Mouse (Mus musculus) left cerebral cortex, adult 2 months (tissue): ENCODE measurements around the gene Cyth4. TPM values are rescaled to one million over a fixed set of nuclear protein-coding genes. Genes with fewer than 3 reads are reported as not detected.
A peak's percentile ranks its signal among the peaks of the same experiment; 100 is the strongest.

ENCODE experiments used
- DNase-seq, 2 experiments: peaks; one replicate each; pipeline ENCODE4 v3.0.0; 2021 to 2022; ENCODE audit warnings: low spot score in 2 of 2, mixed read lengths in 1 of 2; ENCODE audit errors: extremely low spot score in 1 of 2
- H3K27ac ChIP-seq: fragments of 200-600 bp; 2 replicates; pipeline ENCODE4 v1.8.1; 2022
- H3K4me3 ChIP-seq: fragments of 200-600 bp; 2 replicates; pipeline ENCODE4 v1.8.1; 2022
- CTCF ChIP-seq: fragments of 200-600 bp; IDR thresholded peaks from 2 replicates; pipeline ENCODE4 v1.8.1; 2022; ENCODE audit warnings: antibody characterized with exemption, mild to moderate bottlenecking, moderate library complexity
- intact Hi-C: fragments of 180-260 bp; cut with DNase I; formaldehyde crosslinking; loops from one replicate; pipeline ENCODE4 v1.15.1; 2025
- long read RNA-seq, 2 experiments: library from polyadenylated mRNA; stranded (forward); transcript quantifications; one replicate each; pipeline ENCODE4 v2.0.0; 2021; ENCODE audit warnings: borderline mapping rate in 2 of 2
- total RNA-seq, 2 experiments: library from RNA; stranded (reverse); gene quantifications; 2 replicates each; pipeline ENCODE4 v1.2.3; 2021

Gene Cyth4
- 10 to 100 TPM; 10.0 to 10.3 TPM for total RNA-seq
- long read RNA-seq, experiment 1, partial matches to known transcripts: 0 of 5 reads
- long read RNA-seq, experiment 1, other reads (novel, unspliced or antisense): 1 of 5 reads
- long read RNA-seq, experiment 2, partial matches to known transcripts: 2 of 3 reads
- long read RNA-seq, experiment 2, other reads (novel, unspliced or antisense): 0 of 3 reads

GRCm38 (mm10) chr15:78596914-78597313, at the start of gene Cyth4:
Gene Cyth4 (plus strand): TSS chr15:78597047.
- TF ChIP-seq CTCF: no peak
- intact Hi-C loops: no loop called here
- peak within 1 kb of the TSS; percentile 47; the same call in 1 of the 2 replicates for H3K27ac ChIP-seq
- DNase-seq: no peak
- peak within 1 kb of the TSS; percentile 28 for H3K4me3 ChIP-seq

- intact Hi-C loops: loop anchor here (5.0 to 10.0 kb wide), 2 partner anchors 180 to 573 kb away; partner anchors contain the start of gene Eif3d
- peak; percentile 59 for TF ChIP-seq CTCF
- DNase-seq: no peak
- H3K4me3 ChIP-seq: no peak overlapping the region
- H3K27ac ChIP-seq: no peak overlapping the region
Observed at GRCm38 (mm10) chr15:78547415-78548335, 49.2 kb upstream of the Cyth4 start.

- no peak for TF ChIP-seq CTCF
- intact Hi-C loops: loop anchor here (5.0 to 10.0 kb wide), 2 partner anchors 181 to 574 kb away; partner anchors contain the start of gene Eif3d
- DNase-seq: no peak
- no peak overlapping the region for H3K27ac ChIP-seq
- no peak overlapping the region for H3K4me3 ChIP-seq
Observed at GRCm38 (mm10) chr15:78548336-78548665, 48.5 kb upstream of the Cyth4 start.

GRCm38 (mm10) chr15:78548711-78549110, 48.1 kb upstream of the Cyth4 start:
- intact Hi-C loops: loop anchor here (5.0 to 10.0 kb wide), 2 partner anchors 181 to 574 kb away; partner anchors contain the start of gene Eif3d
- no peak overlapping the region for H3K27ac ChIP-seq
- no peak for TF ChIP-seq CTCF
- no peak for DNase-seq
- no peak overlapping the region for H3K4me3 ChIP-seq

GRCm38 (mm10) chr15:78549189-78549734, 47.6 kb upstream of the Cyth4 start:
- no peak for DNase-seq
- TF ChIP-seq CTCF: no peak
- intact Hi-C loops: loop anchor here (5.0 to 10.0 kb wide), 2 partner anchors 182 to 574 kb away; partner anchors contain the start of gene Eif3d
- Histone ChIP-seq H3K27ac (no peak overlapping the region), H3K4me3 (no peak overlapping the region)

GRCm38 (mm10) chr15:78554545-78555313, 42.1 kb upstream of the Cyth4 start:
- intact Hi-C loops: no loop called here
- no peak; the same call in 1 of the 2 replicates for TF ChIP-seq CTCF
- Histone ChIP-seq H3K4me3 (peak overlapping the region; percentile 37), H3K27ac (peak overlapping the region; percentile 32; the same call in 1 of the 2 replicates)
- no peak for DNase-seq

GRCm38 (mm10) chr15:78557693-78558535, 38.9 kb upstream of the Cyth4 start:
- no peak for DNase-seq
- intact Hi-C loops: no loop called here
- no peak for TF ChIP-seq CTCF

GRCm38 (mm10) chr15:78559141-78559979, 37.5 kb upstream of the Cyth4 start:
- no peak for TF ChIP-seq CTCF
- H3K27ac ChIP-seq: no peak overlapping the region
- no peak overlapping the region for H3K4me3 ChIP-seq
- intact Hi-C loops: no loop called here
- no peak for DNase-seq

More at GRCm38 (mm10) chr15:78557693-78558535, 38.9 kb upstream of the Cyth4 start:
- no peak overlapping the region for H3K27ac ChIP-seq
- no peak overlapping the region for H3K4me3 ChIP-seq

- DNase-seq: no peak
- no peak overlapping the region for H3K27ac ChIP-seq
- no peak overlapping the region for H3K4me3 ChIP-seq
- TF ChIP-seq CTCF: no peak
- intact Hi-C loops: no loop called here
Observed at GRCm38 (mm10) chr15:78563344-78563743, 33.5 kb upstream of the Cyth4 start.

GRCm38 (mm10) chr15:78563937-78564336, 32.9 kb upstream of the Cyth4 start:
- no peak overlapping the region for H3K4me3 ChIP-seq
- intact Hi-C loops: no loop called here

More at GRCm38 (mm10) chr15:78563937-78564336, 32.9 kb upstream of the Cyth4 start:
- no peak overlapping the region for H3K27ac ChIP-seq
- DNase-seq: no peak
- TF ChIP-seq CTCF: no peak
